Mouse (Mus musculus): ENCODE measurements around the gene Gga1. TPM values are rescaled to one million over a fixed set of nuclear protein-coding genes. Genes with fewer than 3 reads are reported as not detected.

Gga1 gene
- polyA plus RNA-seq, 1 experiment from 2014 or later = 25.7 TPM

- WGBS = 73% methylated on average over 6 of the region's 6 CpGs
- H3K4me2 ChIP-seq = no peak overlapping the region
- ATAC-seq (ENCODE audit: low FRiP score) = no peak
Observed at GRCm38 (mm10) chr15:78850944-78851343, 26.0 kb upstream of the Gga1 start.

GRCm38 (mm10) chr15:78851505-78852153 lies 25.4 kb upstream of the Gga1 start:
- H3K9me3 ChIP-seq (ENCODE audit: control insufficient read depth, low read length) = no peaks in the 10 kb centered on the region
- no peak overlapping the region for H3K4me2 ChIP-seq
- no peak overlapping the region for H3K4me3 ChIP-seq (ENCODE audit: low read depth, low read length)
- no peaks in the 10 kb centered on the region for H3K4me1 ChIP-seq (ENCODE audit: control insufficient read depth, insufficient read depth, low read length)
- WGBS = 16% methylated on average over 13 of the region's 13 CpGs
- H3K9ac ChIP-seq (ENCODE audit: low read length) = no peak overlapping the region
- H3K36me3 ChIP-seq (ENCODE audit: control insufficient read depth, insufficient read depth, low read length) = no peaks in the 10 kb centered on the region
- no peak overlapping the region for H3K27ac ChIP-seq (ENCODE audit: low read depth, low read length)
- no peaks in the 10 kb centered on the region; the same call in 1 of the 2 replicates for H3K27me3 ChIP-seq (ENCODE audit: control insufficient read depth, insufficient read depth, low read length)
- peak; percentile 99 for DNase-seq (ENCODE audit: low spot score, missing footprints)
- peak; percentile 71 for ATAC-seq (ENCODE audit: low FRiP score)

More at GRCm38 (mm10) chr15:78850944-78851343, 26.0 kb upstream of the Gga1 start:
- DNase-seq (ENCODE audit: low spot score, missing footprints) = no peak
- Histone ChIP-seq H3K27me3 (ENCODE audit: control insufficient read depth, insufficient read depth, low read length) (no peaks in the 10 kb centered on the region), H3K36me3 (ENCODE audit: control insufficient read depth, insufficient read depth, low read length) (no peaks in the 10 kb centered on the region), H3K4me3 (ENCODE audit: low read depth, low read length) (no peak overlapping the region), H3K9ac (ENCODE audit: low read length) (no peak overlapping the region), H3K4me1 (ENCODE audit: control insufficient read depth, insufficient read depth, low read length) (no peaks in the 10 kb centered on the region), H3K27ac (ENCODE audit: low read depth, low read length) (no peak overlapping the region), H3K9me3 (ENCODE audit: control insufficient read depth, low read length) (no peaks in the 10 kb centered on the region)

GRCm38 (mm10) chr15:78855303-78855965 lies 21.6 kb upstream of the Gga1 start, which contains the start of gene Lgals2:
TSS of gene Lgals2 (minus strand) at chr15:78855529.
- Histone ChIP-seq H3K4me2 (no peak within 1 kb of the TSS), H3K27me3 (ENCODE audit: control insufficient read depth, insufficient read depth, low read length) (no peaks in the 10 kb centered on the region; the same call in 1 of the 2 replicates), H3K9me3 (ENCODE audit: control insufficient read depth, low read length) (no peaks in the 10 kb centered on the region), H3K4me3 (ENCODE audit: low read depth, low read length) (no peak within 1 kb of the TSS), H3K4me1 (ENCODE audit: control insufficient read depth, insufficient read depth, low read length) (no peaks in the 10 kb centered on the region), H3K9ac (ENCODE audit: low read length) (no peak within 1 kb of the TSS), H3K27ac (ENCODE audit: low read depth, low read length) (no peak within 1 kb of the TSS), H3K36me3 (ENCODE audit: control insufficient read depth, insufficient read depth, low read length) (no peaks in the 10 kb centered on the region)
- ATAC-seq (ENCODE audit: low FRiP score) (no peak), DNase-seq (ENCODE audit: low spot score, missing footprints) (no peak)
- WGBS = 75% methylated on average over 8 of the region's 8 CpGs

- no peak overlapping the region for H3K4me3 ChIP-seq (ENCODE audit: low read depth, low read length)
- no peak overlapping the region for H3K4me2 ChIP-seq
- H3K27ac ChIP-seq (ENCODE audit: low read depth, low read length) = no peak overlapping the region
- ATAC-seq (ENCODE audit: low FRiP score) (no peak), DNase-seq (ENCODE audit: low spot score, missing footprints) (no peak)
- H3K4me1 ChIP-seq (ENCODE audit: control insufficient read depth, insufficient read depth, low read length) = no peaks in the 10 kb centered on the region
- no peaks in the 10 kb centered on the region for H3K9me3 ChIP-seq (ENCODE audit: control insufficient read depth, low read length)
- no peaks in the 10 kb centered on the region for H3K36me3 ChIP-seq (ENCODE audit: control insufficient read depth, insufficient read depth, low read length)
- no peak overlapping the region for H3K9ac ChIP-seq (ENCODE audit: low read length)
- no peaks in the 10 kb centered on the region; the same call in 1 of the 2 replicates for H3K27me3 ChIP-seq (ENCODE audit: control insufficient read depth, insufficient read depth, low read length)
- 88% methylated on average over 7 of the region's 7 CpGs for WGBS
Observed at GRCm38 (mm10) chr15:78857009-78857408, 20.0 kb upstream of the Gga1 start.

GRCm38 (mm10) chr15:78859311-78859710 lies 17.7 kb upstream of the Gga1 start:
- H3K4me3 ChIP-seq (ENCODE audit: low read depth, low read length) = no peak overlapping the region
- no peak for DNase-seq (ENCODE audit: low spot score, missing footprints)

GRCm38 (mm10) chr15:78859714-78860113 lies 17.3 kb upstream of the Gga1 start:
- no peak for ATAC-seq (ENCODE audit: low FRiP score)
- no peaks in the 10 kb centered on the region for H3K36me3 ChIP-seq (ENCODE audit: control insufficient read depth, insufficient read depth, low read length)
- H3K9ac ChIP-seq (ENCODE audit: low read length) = no peak overlapping the region
- WGBS = 79% methylated on average over 6 of the region's 6 CpGs
- no peak overlapping the region for H3K4me2 ChIP-seq
- H3K4me3 ChIP-seq (ENCODE audit: low read depth, low read length) = no peak overlapping the region
- no peaks in the 10 kb centered on the region for H3K4me1 ChIP-seq (ENCODE audit: control insufficient read depth, insufficient read depth, low read length)
- H3K27me3 ChIP-seq (ENCODE audit: control insufficient read depth, insufficient read depth, low read length) = no peaks in the 10 kb centered on the region; the same call in 1 of the 2 replicates
- no peaks in the 10 kb centered on the region for H3K9me3 ChIP-seq (ENCODE audit: control insufficient read depth, low read length)
- DNase-seq (ENCODE audit: low spot score, missing footprints) = no peak
- no peak overlapping the region for H3K27ac ChIP-seq (ENCODE audit: low read depth, low read length)

More at GRCm38 (mm10) chr15:78859311-78859710, 17.7 kb upstream of the Gga1 start:
- H3K27me3 ChIP-seq (ENCODE audit: control insufficient read depth, insufficient read depth, low read length) = no peaks in the 10 kb centered on the region; the same call in 1 of the 2 replicates
- ATAC-seq (ENCODE audit: low FRiP score) = no peak
- H3K4me2 ChIP-seq = no peak overlapping the region
- H3K9ac ChIP-seq (ENCODE audit: low read length) = no peak overlapping the region
- no peak overlapping the region for H3K27ac ChIP-seq (ENCODE audit: low read depth, low read length)
- H3K36me3 ChIP-seq (ENCODE audit: control insufficient read depth, insufficient read depth, low read length) = no peaks in the 10 kb centered on the region
- 80% methylated on average over 4 of the region's 4 CpGs for WGBS
- H3K4me1 ChIP-seq (ENCODE audit: control insufficient read depth, insufficient read depth, low read length) = no peaks in the 10 kb centered on the region
- no peaks in the 10 kb centered on the region for H3K9me3 ChIP-seq (ENCODE audit: control insufficient read depth, low read length)

GRCm38 (mm10) chr15:78862280-78862679 lies 14.7 kb upstream of the Gga1 start:
- 86% methylated on average over 5 of the region's 5 CpGs for WGBS
- DNase-seq (ENCODE audit: low spot score, missing footprints) (no peak), ATAC-seq (ENCODE audit: low FRiP score) (no peak)
- Histone ChIP-seq H3K4me2 (no peak overlapping the region), H3K36me3 (ENCODE audit: control insufficient read depth, insufficient read depth, low read length) (no peaks in the 10 kb centered on the region), H3K27me3 (ENCODE audit: control insufficient read depth, insufficient read depth, low read length) (no peaks in the 10 kb centered on the region), H3K4me1 (ENCODE audit: control insufficient read depth, insufficient read depth, low read length) (no peaks in the 10 kb centered on the region), H3K9me3 (ENCODE audit: control insufficient read depth, low read length) (no peaks in the 10 kb centered on the region), H3K9ac (ENCODE audit: low read length) (no peak overlapping the region), H3K4me3 (ENCODE audit: low read depth, low read length) (no peak overlapping the region), H3K27ac (ENCODE audit: low read depth, low read length) (no peak overlapping the region)

- ATAC-seq (ENCODE audit: low FRiP score) = no peak
- H3K36me3 ChIP-seq (ENCODE audit: control insufficient read depth, insufficient read depth, low read length) = no peaks in the 10 kb centered on the region
Observed at GRCm38 (mm10) chr15:78863154-78863553, 13.8 kb upstream of the Gga1 start.

GRCm38 (mm10) chr15:78863852-78864253 lies 13.1 kb upstream of the Gga1 start:
- no peak overlapping the region for H3K4me3 ChIP-seq (ENCODE audit: low read depth, low read length)
- no peak overlapping the region for H3K4me2 ChIP-seq
- DNase-seq (ENCODE audit: low spot score, missing footprints) = no peak
- no peak for ATAC-seq (ENCODE audit: low FRiP score)
- peaks cover 8% of the 10 kb centered on the region; the same call in 1 of the 2 replicates for H3K4me1 ChIP-seq (ENCODE audit: control insufficient read depth, insufficient read depth, low read length)
- no peak overlapping the region for H3K27ac ChIP-seq (ENCODE audit: low read depth, low read length)
- 41% methylated on average over 13 of the region's 13 CpGs for WGBS
- no peak overlapping the region for H3K9ac ChIP-seq (ENCODE audit: low read length)
- H3K36me3 ChIP-seq (ENCODE audit: control insufficient read depth, insufficient read depth, low read length) = no peaks in the 10 kb centered on the region
- no peaks in the 10 kb centered on the region for H3K27me3 ChIP-seq (ENCODE audit: control insufficient read depth, insufficient read depth, low read length)
- H3K9me3 ChIP-seq (ENCODE audit: control insufficient read depth, low read length) = no peaks in the 10 kb centered on the region

More at GRCm38 (mm10) chr15:78863154-78863553, 13.8 kb upstream of the Gga1 start:
- Histone ChIP-seq H3K4me2 (no peak overlapping the region), H3K9me3 (ENCODE audit: control insufficient read depth, low read length) (no peaks in the 10 kb centered on the region), H3K27me3 (ENCODE audit: control insufficient read depth, insufficient read depth, low read length) (no peaks in the 10 kb centered on the region), H3K27ac (ENCODE audit: low read depth, low read length) (no peak overlapping the region), H3K4me1 (ENCODE audit: control insufficient read depth, insufficient read depth, low read length) (peaks cover under 1% of the 10 kb centered on the region; the same call in 1 of the 2 replicates), H3K4me3 (ENCODE audit: low read depth, low read length) (no peak overlapping the region), H3K9ac (ENCODE audit: low read length) (no peak overlapping the region)
- DNase-seq (ENCODE audit: low spot score, missing footprints) = no peak
- 85% methylated on average over 2 of the region's 2 CpGs for WGBS

All from midbrain, embryonic 11.5 days (tissue).